Mouse (Mus musculus) liver, adult 2 months (tissue): ENCODE results near the gene Ltb4r1. TPM values are rescaled to one million over a fixed set of nuclear protein-coding genes. Genes with fewer than 3 reads are reported as not detected.
A peak's percentile ranks its signal among the peaks of the same experiment; 100 is the strongest.

ENCODE experiments used
- DNase-seq: peaks from one replicate; pipeline ENCODE4 v3.0.0-alpha.2; 2011; ENCODE audit warnings: low read depth, low spot score; ENCODE audit errors: extremely low read depth
- H3K27ac ChIP-seq: fragments of 200-500 bp; replicated peaks from 2 replicates; pipeline ENCODE4 v1.5.1; 2012; ENCODE audit warnings: low read depth, mild to moderate bottlenecking, control low read depth, inconsistent platforms, low read length; ENCODE audit not compliant: insufficient read depth
- H3K27me3 ChIP-seq: fragments of 200-500 bp; 2 replicates; pipeline ENCODE4 v1.6.1; 2012; ENCODE audit warnings: mild to moderate bottlenecking, moderate library complexity, low read length, inconsistent platforms; ENCODE audit not compliant: control insufficient read depth, insufficient read depth
- H3K36me3 ChIP-seq: fragments of 200-500 bp; 2 replicates; pipeline ENCODE4 v1.6.1; 2012; ENCODE audit warnings: low read length, inconsistent platforms; ENCODE audit not compliant: control insufficient read depth, insufficient read depth
- H3K4me1 ChIP-seq: fragments of 200-500 bp; 2 replicates; pipeline ENCODE4 v1.6.1; 2011; ENCODE audit warnings: low read length; ENCODE audit not compliant: control insufficient read depth, insufficient read depth
- H3K4me3 ChIP-seq: fragments of 200-500 bp; 2 replicates; pipeline ENCODE4 v1.5.1; 2011; ENCODE audit warnings: low read depth, mild to moderate bottlenecking, control low read depth, low read length, moderate library complexity; ENCODE audit not compliant: insufficient read depth
- H3K79me2 ChIP-seq: fragments of 200-500 bp; 2 replicates; pipeline ENCODE4 v1.6.1; 2012; ENCODE audit warnings: inconsistent platforms, mild to moderate bottlenecking, low read length, moderate library complexity; ENCODE audit not compliant: control insufficient read depth, insufficient read depth
- H3K9ac ChIP-seq: fragments of 200-500 bp; 2 replicates; pipeline ENCODE4 v1.6.1; 2012; ENCODE audit warnings: low read depth, mild to moderate bottlenecking, control low read depth, inconsistent platforms, low read length
- CTCF ChIP-seq: fragments of 200-500 bp; IDR thresholded peaks from 2 replicates; pipeline ENCODE4 v1.5.1; 2011; ENCODE audit warnings: low read depth, low read length, control low read depth
- POLR2A ChIP-seq: fragments of 200-500 bp; IDR thresholded peaks from 2 replicates; pipeline ENCODE4 v1.6.1; 2011; ENCODE audit warnings: low read length, control low read depth; ENCODE audit not compliant: insufficient read depth; ENCODE audit errors: extremely low read depth
- WGBS: fragments of 180-500 bp; shearing (Covaris S2); methylation state at CpG from one replicate; pipeline ENCODE4 v1.1.7; 2018; 5-methylcytosine and 5-hydroxymethylcytosine counted together
- polyA plus RNA-seq: library from polyadenylated mRNA; depleted of rRNA; stranded (reverse); fragments of >200 nt; gene quantifications from 2 replicates; pipeline ENCODE4 v1.2.3, GENCODE M21; 2012; rRNA removed
- total RNA-seq: library from RNA; depleted of rRNA; stranded (reverse); fragments of >200 nt; gene quantifications from 2 replicates; pipeline ENCODE4 v1.2.3, GENCODE M21; 2014; rRNA removed

Gene Ltb4r1
- total RNA-seq = 0.28 and 0.34 TPM in 2 replicates
- polyA plus RNA-seq = 0.80 and 1.4 TPM in 2 replicates

DNA sequence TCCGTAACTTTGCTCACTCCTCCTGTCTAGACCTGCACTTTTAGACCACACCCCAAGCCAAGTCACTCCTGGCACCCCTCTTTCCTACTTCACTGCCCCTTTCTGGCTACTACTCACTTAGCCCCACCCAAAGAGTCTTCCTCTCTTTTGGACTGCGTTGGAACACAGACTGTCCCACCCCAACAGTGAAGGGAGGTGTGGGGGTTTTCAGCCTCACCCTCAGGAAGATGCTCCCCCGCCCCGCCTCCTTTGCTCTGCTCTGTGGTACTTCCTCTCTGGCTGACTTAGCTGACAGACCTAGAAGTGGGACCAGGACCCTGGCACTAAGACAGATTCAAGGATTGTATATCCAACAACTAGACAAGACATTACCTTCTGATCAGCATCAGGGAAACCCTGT is at the start of gene Ltb4r1:
Gene Ltb4r1 (plus strand): TSS at position 267 of the 400 bp plus-strand sequence.
- Histone ChIP-seq H3K79me2 (no peaks in the 10 kb centered on the region), H3K27me3 (peaks cover 7% of the 10 kb centered on the region; the same call in 1 of the 2 replicates), H3K9ac (no peak within 1 kb of the TSS), H3K36me3 (no peaks in the 10 kb centered on the region), H3K4me3 (no peak within 1 kb of the TSS), H3K27ac (no peak within 1 kb of the TSS), H3K4me1 (peaks cover 6% of the 10 kb centered on the region; the same call in 1 of the 2 replicates)
- 64% methylated on average over 4 of the region's 4 CpGs for WGBS
- no peak for DNase-seq
- TF ChIP-seq POLR2A (no peak), CTCF (no peak)

DNA sequence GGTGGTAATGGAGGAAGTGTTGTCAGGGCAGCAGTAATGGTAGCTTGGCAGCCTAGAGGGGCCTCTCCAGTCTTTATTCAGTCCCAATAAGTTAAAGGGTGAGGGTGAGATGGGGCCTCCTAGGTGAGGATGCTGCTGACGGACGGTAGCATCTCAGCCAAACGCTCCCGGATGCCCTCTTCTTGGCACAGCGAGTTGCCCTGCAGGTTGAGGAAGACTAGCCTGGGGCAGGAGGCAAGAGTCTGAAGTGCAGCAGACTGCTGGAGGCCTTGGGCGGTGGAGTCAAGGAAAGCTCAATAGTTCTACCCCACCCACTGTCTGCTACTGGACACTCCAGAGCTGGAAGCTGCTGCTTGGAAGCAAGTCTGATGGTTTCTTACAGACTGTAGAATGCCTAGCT is 49.5 kb upstream of the Ltb4r1 start:
- Histone ChIP-seq H3K4me1 (peaks cover 28% of the 10 kb centered on the region), H3K27me3 (no peaks in the 10 kb centered on the region), H3K9ac (no peak overlapping the region), H3K4me3 (no peak overlapping the region), H3K79me2 (peaks cover 4% of the 10 kb centered on the region; the same call in 1 of the 2 replicates), H3K27ac (no peak overlapping the region), H3K36me3 (peaks cover 3% of the 10 kb centered on the region; the same call in 1 of the 2 replicates)
- TF ChIP-seq POLR2A = no peak
- no peak for TF ChIP-seq CTCF
- no peak for DNase-seq
- WGBS = 94% methylated on average over 6 of the region's 6 CpGs

- peaks cover 3% of the 10 kb centered on the region; the same call in 1 of the 2 replicates for H3K36me3 ChIP-seq
- H3K79me2 ChIP-seq = peaks cover 4% of the 10 kb centered on the region; the same call in 1 of the 2 replicates
- WGBS = 91% methylated on average over 8 of the region's 8 CpGs
- TF ChIP-seq CTCF (no peak), POLR2A (no peak)
- no peak for DNase-seq
- no peak overlapping the region for H3K27ac ChIP-seq
- H3K9ac ChIP-seq = no peak overlapping the region
- no peaks in the 10 kb centered on the region for H3K27me3 ChIP-seq
- no peak overlapping the region for H3K4me3 ChIP-seq
- H3K4me1 ChIP-seq = peaks cover 24% of the 10 kb centered on the region
Observed at GRCm38 (mm10) chr14:55716884-55717283, 48.9 kb upstream of the Ltb4r1 start.

DNA sequence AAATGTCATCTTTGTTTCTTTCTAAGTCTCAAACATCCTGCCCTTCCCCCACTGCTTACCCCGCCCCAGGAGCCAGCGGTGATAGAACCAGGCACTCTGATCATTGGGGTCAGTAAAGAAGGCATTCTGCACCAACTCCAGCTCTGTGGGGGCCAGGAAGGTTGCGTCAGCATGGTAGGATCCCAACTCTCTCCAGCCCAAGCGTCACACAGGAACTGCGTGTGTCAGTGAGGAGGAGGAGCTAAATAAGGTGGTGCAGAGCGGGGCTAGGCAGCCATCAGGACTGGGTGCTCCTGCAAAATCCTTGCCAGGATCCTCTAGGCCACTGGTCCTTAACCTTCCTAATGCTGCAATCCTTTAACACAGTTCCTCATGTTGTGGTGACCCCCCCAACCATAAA is 46.0 kb upstream of the Ltb4r1 start:
- Histone ChIP-seq H3K36me3 (peaks cover 3% of the 10 kb centered on the region; the same call in 1 of the 2 replicates), H3K9ac (no peak overlapping the region), H3K27ac (no peak overlapping the region), H3K4me3 (no peak overlapping the region), H3K4me1 (peaks cover 13% of the 10 kb centered on the region; the same call in 1 of the 2 replicates), H3K79me2 (no peaks in the 10 kb centered on the region), H3K27me3 (no peaks in the 10 kb centered on the region)
- DNase-seq = no peak
- TF ChIP-seq POLR2A (no peak), CTCF (no peak)
- 84% methylated on average over 6 of the region's 6 CpGs for WGBS

DNA sequence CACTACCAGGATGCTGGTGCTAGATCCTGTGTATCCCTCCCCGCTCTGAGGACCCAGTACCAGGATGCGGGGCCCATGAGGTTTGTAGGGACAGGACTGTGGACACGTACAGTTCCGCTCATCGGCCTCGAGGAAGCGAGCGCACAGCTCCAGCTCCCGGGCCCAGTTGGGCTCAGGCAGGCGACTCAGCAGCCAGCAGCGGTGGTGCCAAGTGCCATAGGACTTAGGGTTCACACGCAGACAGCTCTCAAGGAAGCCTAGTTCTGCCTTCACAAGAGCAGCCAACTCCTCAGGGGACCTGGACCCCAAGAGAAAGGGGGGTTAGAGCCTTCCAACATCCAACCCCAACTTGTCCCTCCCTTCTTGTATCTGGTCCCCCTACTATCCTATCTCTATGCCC is 45.1 kb upstream of the Ltb4r1 start:
- DNase-seq = peak; percentile 53
- Histone ChIP-seq H3K27ac (peak overlapping the region; percentile 96), H3K79me2 (no peaks in the 10 kb centered on the region), H3K4me1 (peaks cover 19% of the 10 kb centered on the region), H3K27me3 (no peaks in the 10 kb centered on the region), H3K4me3 (peak overlapping the region; percentile 20; the same call in 1 of the 2 replicates), H3K36me3 (peaks cover 3% of the 10 kb centered on the region; the same call in 1 of the 2 replicates), H3K9ac (peak overlapping the region; percentile 50)
- no peak for TF ChIP-seq CTCF
- no peak for TF ChIP-seq POLR2A
- WGBS = 58% methylated on average over 12 of the region's 12 CpGs

- Histone ChIP-seq H3K27ac (peak overlapping the region; percentile 96), H3K4me3 (peak overlapping the region; percentile 7; the same call in 1 of the 2 replicates), H3K27me3 (no peaks in the 10 kb centered on the region), H3K79me2 (no peaks in the 10 kb centered on the region), H3K9ac (peak overlapping the region; percentile 50), H3K36me3 (peaks cover 3% of the 10 kb centered on the region; the same call in 1 of the 2 replicates), H3K4me1 (peaks cover 21% of the 10 kb centered on the region)
- WGBS = 20% methylated on average over 6 of the region's 6 CpGs
- DNase-seq = peak; percentile 88
- TF ChIP-seq CTCF = no peak
- TF ChIP-seq POLR2A = no peak
Observed at GRCm38 (mm10) chr14:55721076-55721475, 44.7 kb upstream of the Ltb4r1 start.
